Mouse (Mus musculus) testis, postnatal 14 days (tissue): ENCODE results near the gene Aida.
"Not testable (repeated sequence)": the region's sequence is repeated elsewhere in the genome, so short reads cannot be mapped to it uniquely, and the experiment has no call there.

ENCODE experiments used
- DNase-seq: peaks from one replicate; pipeline ENCODE4 v3.0.0; 2021; ENCODE audit warnings: low spot score

The Aida gene

GRCm38 (mm10) chr1:183320708-183321107 is 24.3 kb downstream of the Aida start:
- no peak for DNase-seq

- not testable (repeated sequence) for DNase-seq
Measured at GRCm38 (mm10) chr1:183322496-183322895, 26.1 kb downstream of the Aida start.

GRCm38 (mm10) chr1:183323923-183324322 is 27.5 kb downstream of the Aida start:
- no peak for DNase-seq

GRCm38 (mm10) chr1:183324433-183324832 is 28.0 kb downstream of the Aida start:
- DNase-seq, result no peak

GRCm38 (mm10) chr1:183327171-183327570 is 30.8 kb downstream of the Aida start:
- DNase-seq, result no peak

GRCm38 (mm10) chr1:183342902-183343301 is 46.5 kb downstream of the Aida start:
- not testable (repeated sequence) for DNase-seq

- DNase-seq, result peak; percentile 91
Measured at GRCm38 (mm10) chr1:183344886-183345816, 48.8 kb downstream of the Aida start.

GRCm38 (mm10) chr1:183345817-183346195 is 49.4 kb downstream of the Aida start:
- DNase-seq, result no peak

- no peak for DNase-seq
Measured at GRCm38 (mm10) chr1:183349840-183350239, 53.5 kb downstream of the Aida start.

- DNase-seq, result no peak
Measured at GRCm38 (mm10) chr1:183358901-183359300, 62.5 kb downstream of the Aida start.

GRCm38 (mm10) chr1:183362301-183362700 is 65.9 kb downstream of the Aida start:
- DNase-seq, result no peak

GRCm38 (mm10) chr1:183362729-183363576 is 66.6 kb downstream of the Aida start:
- DNase-seq, result no peak

- no peak for DNase-seq
Measured at GRCm38 (mm10) chr1:183363577-183363867, 67.1 kb downstream of the Aida start.

GRCm38 (mm10) chr1:183366361-183366760 is 70.0 kb downstream of the Aida start:
- no peak for DNase-seq

GRCm38 (mm10) chr1:183368601-183369400 is 72.4 kb downstream of the Aida start:
- peak; percentile 27 for DNase-seq

GRCm38 (mm10) chr1:183369427-183370014 is 73.1 kb downstream of the Aida start, which contains the start of gene Mia3:
Gene Mia3 (minus strand): TSS chr1:183369553.
- DNase-seq, result peak; percentile 86

GRCm38 (mm10) chr1:183374728-183375127 is 78.3 kb downstream of the Aida start:
- no peak for DNase-seq
